Mouse (Mus musculus) ES-E14 (cell line): ENCODE results near the gene Ndufs2. TPM values are rescaled to one million over a fixed set of nuclear protein-coding genes. Genes with fewer than 3 reads are reported as not detected.

ENCODE experiments used
- DNase-seq: peaks from one replicate; pipeline ENCODE4 v3.0.0-alpha.2; 2013; ENCODE audit warnings: low read depth, low spot score
- H3K27ac ChIP-seq: 2 replicates; pipeline ENCODE4 v1.5.1; 2012; ENCODE audit warnings: low read depth, mild to moderate bottlenecking, low read length, moderate library complexity, mixed read lengths; ENCODE audit not compliant: poor library complexity, insufficient read depth, severe bottlenecking
- H3K36me3 ChIP-seq: 2 replicates; pipeline ENCODE4 v1.6.1; 2012; ENCODE audit warnings: mild to moderate bottlenecking, low read length, moderate library complexity, mixed read lengths; ENCODE audit not compliant: control insufficient read depth, poor library complexity, insufficient read depth, severe bottlenecking
- H3K4me1 ChIP-seq, 2 experiments: fragments of 150-350 bp in 1 of 2; sonication (generic) in 1 of 2; 2 replicates each; pipeline ENCODE4 v1.6.1; 2012; ENCODE audit warnings: low read length in 2 of 2, mild to moderate bottlenecking in 1 of 2, mixed read lengths in 1 of 2; ENCODE audit not compliant: control insufficient read depth in 2 of 2, insufficient read depth in 2 of 2, poor library complexity in 1 of 2
- H3K4me3 ChIP-seq, 2 experiments: fragments of 150-350 bp in 1 of 2; sonication (generic) in 1 of 2; 2 replicates each; pipeline ENCODE4 v1.5.1; 2012; ENCODE audit warnings: low read length in 2 of 2, low read depth in 1 of 2, mild to moderate bottlenecking in 1 of 2, mixed read lengths in 1 of 2; ENCODE audit not compliant: insufficient read depth in 1 of 2, poor library complexity in 1 of 2, severe bottlenecking in 1 of 2
- H3K9ac ChIP-seq: 2 replicates; pipeline ENCODE4 v1.6.1; 2012; ENCODE audit warnings: low read depth, mild to moderate bottlenecking, low read length, mixed read lengths; ENCODE audit not compliant: poor library complexity, insufficient read depth, severe bottlenecking
- H3K9me3 ChIP-seq: fragments of 150-350 bp; sonication (generic); 2 replicates; pipeline ENCODE4 v1.6.1; 2012; ENCODE audit warnings: low read depth, mild to moderate bottlenecking, low read length; ENCODE audit not compliant: control insufficient read depth, insufficient read depth
- CHD2 ChIP-seq: IDR thresholded peaks from 2 replicates; pipeline ENCODE4 v1.6.1; 2014; ENCODE audit warnings: mild to moderate bottlenecking, low read depth, low read length, inconsistent platforms
- HCFC1 ChIP-seq: IDR thresholded peaks from 2 replicates; pipeline ENCODE4 v1.6.1; 2012; ENCODE audit warnings: low read length, inconsistent platforms, borderline replicate concordance; ENCODE audit not compliant: insufficient read depth
- MAFK ChIP-seq: IDR thresholded peaks from 2 replicates; pipeline ENCODE4 v1.6.1; 2014; ENCODE audit warnings: mild to moderate bottlenecking, low read depth, low read length, inconsistent platforms; ENCODE audit not compliant: insufficient read depth
- ZC3H11A ChIP-seq: IDR thresholded peaks from 2 replicates; pipeline ENCODE4 v1.6.1; 2012; ENCODE audit warnings: low read depth, mild to moderate bottlenecking, inconsistent platforms, low read length, borderline replicate concordance
- ZNF384 ChIP-seq: IDR thresholded peaks from 2 replicates; pipeline ENCODE4 v1.6.1; 2012; ENCODE audit warnings: low read depth, low read length, inconsistent platforms
- in situ Hi-C, 2 experiments: fragments of 600-800 bp; cut with MboI; formaldehyde crosslinking; loops; one replicate each; pipeline ENCODE4 v1.15.1; 2025; ENCODE audit warnings: low sequenced_read_pairs in 2 of 2, inconsistent platforms in 1 of 2; ENCODE audit not compliant: unreplicated experiment in 2 of 2
- total RNA-seq: library from RNA; depleted of rRNA; stranded (reverse); fragments of 300-350 nt; gene quantifications from 2 replicates; pipeline ENCODE4 v1.2.3, GENCODE M21; 2012

Gene Ndufs2
- total RNA-seq, 1 experiment: 175 TPM

DNA sequence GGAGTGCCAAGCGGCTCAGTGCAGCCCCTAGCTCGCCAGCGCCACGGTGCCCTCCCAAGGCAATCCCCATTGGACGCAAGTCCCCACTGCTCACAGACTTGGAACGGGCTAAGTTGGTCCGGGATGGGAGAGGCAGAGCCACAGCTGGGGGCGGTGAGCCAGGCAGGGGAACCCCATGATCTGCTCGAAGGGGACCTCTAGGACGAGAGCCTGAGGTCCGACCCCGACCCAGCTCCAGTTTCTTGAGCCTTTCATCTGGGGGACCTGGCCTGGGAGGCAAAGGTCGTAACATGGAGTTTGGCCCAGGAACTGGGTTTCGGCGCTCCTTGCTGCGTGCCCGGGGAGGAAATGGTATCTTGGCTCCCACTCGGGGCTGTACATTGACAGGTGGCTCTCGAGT, 35.3 kb upstream of the Ndufs2 start:
- Histone ChIP-seq H3K36me3 (peaks cover 15% of the 10 kb centered on the region; the same call in 1 of the 2 replicates), H3K9ac (peak overlapping the region; percentile 34; the same call in 1 of the 2 replicates), H3K4me3 (peak overlapping the region; percentile 39 to 87; a peak in 2 of 4 replicates), H3K9me3 (no peaks in the 10 kb centered on the region), H3K27ac (no peak overlapping the region), H3K4me1 (peaks cover 0 to 17% of the 10 kb centered on the region in 2 experiments; a peak in 2 of 4 replicates)
- TF ChIP-seq ZC3H11A (no peak), HCFC1 (no peak), MAFK (no peak), ZNF384 (no peak)
- no peak for DNase-seq
- in situ Hi-C loops: no loop called here

GRCm38 (mm10) chr1:171285096-171285892, 34.1 kb upstream of the Ndufs2 start:
- in situ Hi-C loops: no loop called here
- H3K9me3 ChIP-seq: no peaks in the 10 kb centered on the region
- TF ChIP-seq ZC3H11A (no peak), ZNF384 (no peak), HCFC1 (no peak), MAFK (no peak), CHD2 (no peak)
- no peak overlapping the region for H3K27ac ChIP-seq
- H3K4me3 ChIP-seq: no peak overlapping the region; a peak in 1 of 4 replicates
- peaks cover 0 to 17% of the 10 kb centered on the region in 2 experiments; a peak in 2 of 4 replicates for H3K4me1 ChIP-seq
- H3K9ac ChIP-seq: peak overlapping the region; percentile 59; the same call in 1 of the 2 replicates
- DNase-seq: no peak
- H3K36me3 ChIP-seq: peaks cover 15% of the 10 kb centered on the region; the same call in 1 of the 2 replicates

DNA sequence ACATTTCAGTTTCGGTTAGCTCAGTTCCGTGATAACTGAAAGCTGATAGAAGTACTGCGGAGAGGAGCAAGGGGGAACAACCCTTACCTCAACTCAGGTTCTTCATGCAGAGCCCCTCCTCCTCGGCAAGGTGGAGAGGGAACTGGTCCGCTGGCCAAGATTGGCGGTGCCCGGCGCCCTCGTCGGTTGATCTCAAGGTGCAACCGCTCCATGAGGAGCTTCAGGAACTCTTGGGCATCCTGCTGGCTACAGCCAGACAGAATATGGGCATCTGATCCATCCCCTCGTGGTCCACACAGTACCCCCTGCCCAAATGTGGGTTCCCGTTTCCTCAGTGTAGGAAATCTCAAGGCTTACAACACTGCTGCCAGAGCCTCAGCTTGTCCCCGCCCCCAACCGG, 33.3 kb upstream of the Ndufs2 start:
- peak overlapping the region; percentile 59; the same call in 1 of the 2 replicates for H3K9ac ChIP-seq
- no peaks in the 10 kb centered on the region for H3K9me3 ChIP-seq
- peaks cover 0 to 22% of the 10 kb centered on the region in 2 experiments; a peak in 2 of 4 replicates for H3K4me1 ChIP-seq
- TF ChIP-seq HCFC1 (no peak), MAFK (no peak), ZNF384 (no peak), CHD2 (no peak), ZC3H11A (no peak)
- no peak overlapping the region for H3K27ac ChIP-seq
- H3K4me3 ChIP-seq: peak overlapping the region in 1 of 2 experiments; percentile 20; a peak in 1 of 4 replicates
- in situ Hi-C loops: no loop called here
- peaks cover 15% of the 10 kb centered on the region; the same call in 1 of the 2 replicates for H3K36me3 ChIP-seq
- no peak for DNase-seq

GRCm38 (mm10) chr1:171283188-171284160, 32.3 kb upstream of the Ndufs2 start:
- Histone ChIP-seq H3K36me3 (peaks cover 15% of the 10 kb centered on the region; the same call in 1 of the 2 replicates), H3K9me3 (no peaks in the 10 kb centered on the region), H3K4me1 (peaks cover 0 to 22% of the 10 kb centered on the region in 2 experiments; a peak in 1 of 4 replicates), H3K9ac (no peak overlapping the region), H3K4me3 (no peak overlapping the region), H3K27ac (no peak overlapping the region)
- TF ChIP-seq ZC3H11A: no peak
- TF ChIP-seq HCFC1: no peak
- TF ChIP-seq MAFK: no peak
- no peak for TF ChIP-seq ZNF384
- TF ChIP-seq CHD2: no peak
- in situ Hi-C loops: no loop called here
- DNase-seq: no peak
